ENCODE assay signal across 9 mouse cellular contexts in the genomic region with DNA sequence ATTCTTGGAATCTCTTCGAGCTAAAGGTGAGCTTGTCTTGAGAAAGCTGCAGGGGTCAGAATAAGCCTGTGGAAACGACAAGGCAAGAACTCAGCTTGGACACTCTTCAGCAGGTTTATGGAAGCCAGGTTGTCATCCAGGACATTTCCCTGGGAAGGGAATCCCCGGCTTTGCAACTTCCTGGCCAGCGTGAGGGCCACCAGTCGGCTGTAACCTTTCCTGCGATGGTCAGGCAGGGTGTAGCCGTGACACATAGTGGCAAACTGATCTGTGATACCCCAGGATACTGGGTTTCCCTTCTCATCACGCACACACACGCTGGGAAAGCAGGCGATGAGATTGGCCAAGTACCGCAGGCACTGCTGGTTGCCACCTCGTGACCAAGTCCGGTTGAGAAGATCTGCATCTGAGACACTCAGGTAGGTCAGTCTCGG. TPM values are rescaled to one million over a fixed set of nuclear protein-coding genes. Genes with fewer than 3 reads are reported as not detected.
A peak's percentile ranks its signal among the peaks of the same experiment; 100 is the strongest.
DNase-seq lines count a peak whose midpoint lies in the region; ATAC-seq and TF ChIP-seq lines count a peak whose summit lies in the region.
"Had no signal": no experiment of that assay in that cellular context is flagged by ENCODE, and none has a peak within 500 bp of the region (broad histone marks: within the 10 kb centered on the region; RNA-seq: fewer than 3 reads in every experiment).

No protein-coding gene starts in this region.

- no peak for TF ChIP-seq CTCF in heart, postnatal 0 days (IDR thresholded peaks at IDR 0.05; ENCODE audit: low read depth)

- no peaks in the 10 kb centered on the region for H3K36me3 ChIP-seq in kidney, embryonic 16.5 days (ENCODE audit: insufficient read depth, low read length)
- H3K36me3 ChIP-seq in heart, postnatal 0 days (replicated peaks; ENCODE audit: control insufficient read depth, insufficient read depth, low read length): no peaks in the 10 kb centered on the region
- H3K36me3 ChIP-seq in midbrain, embryonic 10.5 days: no peaks in the 10 kb centered on the region
- H3K36me3 ChIP-seq: liver, embryonic 15.5 days had no signal

- no peak overlapping the region for H3K9ac ChIP-seq in kidney, embryonic 16.5 days (replicated peaks; ENCODE audit: low read length)
- no peak overlapping the region for H3K9ac ChIP-seq in heart, postnatal 0 days (replicated peaks; ENCODE audit: low read depth, low read length)
- H3K9ac ChIP-seq: liver, embryonic 15.5 days had no signal

- no peak overlapping the region for H3K27ac ChIP-seq in kidney, embryonic 16.5 days (ENCODE audit: low read length)
- H3K27ac ChIP-seq in heart, postnatal 0 days (ENCODE audit: low read depth): no peak overlapping the region
- H3K27ac ChIP-seq in midbrain, embryonic 10.5 days (replicated peaks): no peak overlapping the region
- H3K27ac ChIP-seq: liver, embryonic 15.5 days had no signal

- WGBS in kidney, embryonic 16.5 days: 6% methylated on average over 13 of the region's 14 CpGs
- 3% methylated on average over 14 of the region's 14 CpGs for WGBS in heart, postnatal 0 days
- 13% methylated on average over 14 of the region's 14 CpGs for WGBS in midbrain, embryonic 10.5 days

- DNase-seq in kidney, postnatal 14 days: no peak
- DNase-seq in cerebellum, adult 9-10 months: peak; percentile 41
- DNase-seq in heart, postnatal 0 days (ENCODE audit: low spot score): no peak
- DNase-seq in midbrain, embryonic 10.5 days (ENCODE audit: low spot score): peak; percentile 13
- DNase-seq in MN1 (ENCODE audit: low spot score): no peak
- no peak for DNase-seq in spleen, postnatal 4 days (ENCODE audit: low spot score in 2 of 2)

- peak overlapping the region; percentile 46 for H3K4me2 ChIP-seq in kidney, embryonic 16.5 days (replicated peaks; ENCODE audit: low read depth, low read length)
- peak overlapping the region; percentile 54 for H3K4me2 ChIP-seq in heart, postnatal 0 days (ENCODE audit: low read depth, low read length)
- H3K4me2 ChIP-seq: liver, embryonic 15.5 days had no signal

- ATAC-seq in kidney, embryonic 16.5 days (ENCODE audit: low FRiP score, low TSS enrichment): peak; percentile 54; the same call in 1 of the 2 replicates
- no peak for ATAC-seq in heart, postnatal 0 days (ENCODE audit: insufficient read depth, low read depth)
- no peak for ATAC-seq in frontal cortex, adult (ENCODE audit: low TSS enrichment)

- H3K27me3 ChIP-seq in kidney, embryonic 16.5 days (ENCODE audit: insufficient read depth, low read length): no peaks in the 10 kb centered on the region
- no peaks in the 10 kb centered on the region for H3K27me3 ChIP-seq in heart, postnatal 0 days (ENCODE audit: control insufficient read depth, insufficient read depth, low read length)
- no peaks in the 10 kb centered on the region for H3K27me3 ChIP-seq in midbrain, embryonic 10.5 days (ENCODE audit: low read depth, poor library complexity, severe bottlenecking)
- H3K27me3 ChIP-seq: liver, embryonic 15.5 days had no signal

- H3K4me3 ChIP-seq in kidney, embryonic 16.5 days (ENCODE audit: low read length): peak overlapping the region; percentile 20; the same call in 1 of the 2 replicates
- H3K4me3 ChIP-seq in heart, postnatal 0 days (ENCODE audit: low read depth, low read length): peak overlapping the region; percentile 26
- peak overlapping the region; percentile 39 for H3K4me3 ChIP-seq in midbrain, embryonic 10.5 days
- H3K4me3 ChIP-seq: liver, embryonic 15.5 days had no signal

- H3K9me3 ChIP-seq in kidney, embryonic 16.5 days (ENCODE audit: low read length): no peaks in the 10 kb centered on the region
- H3K9me3 ChIP-seq in heart, postnatal 0 days (replicated peaks; ENCODE audit: control insufficient read depth, low read length): no peaks in the 10 kb centered on the region
- H3K9me3 ChIP-seq in midbrain, embryonic 10.5 days (replicated peaks): no peaks in the 10 kb centered on the region
- H3K9me3 ChIP-seq: liver, embryonic 15.5 days had no signal

- no peak for TF ChIP-seq EP300 in heart, postnatal 0 days (IDR thresholded peaks at IDR 0.05; ENCODE audit: low read depth)

- H3K4me1 ChIP-seq in kidney, embryonic 16.5 days (ENCODE audit: insufficient read depth, low read length): 0 out of 2 replicates have a peak, but pooled peaks cover 3% of the 10 kb centered on the region
- no peaks in the 10 kb centered on the region for H3K4me1 ChIP-seq in heart, postnatal 0 days (ENCODE audit: control insufficient read depth, insufficient read depth)
- H3K4me1 ChIP-seq in midbrain, embryonic 10.5 days: peaks cover 12% of the 10 kb centered on the region

RNA-seq across cellular contexts. Expression of a gene that starts 9.4 kb away (rescaled TPM):
- not detected in 2 replicates for polyA plus RNA-seq in kidney, embryonic 16.5 days (2015; fragmentation: Nextera tagmentation; extraction: Ambion mirVana)
- not detected in 2 replicates for total RNA-seq in heart, postnatal 0 days (2014; rRNA removed; ENCODE audit: low replicate concordance)
- polyA plus RNA-seq in heart, postnatal 0 days (2015; fragmentation: Nextera tagmentation; extraction: Ambion mirVana): not detected in 2 replicates
- not detected in 2 replicates for polyA plus RNA-seq in midbrain, embryonic 10.5 days (2016; fragmentation: Nextera tagmentation; extraction: Ambion mirVana)
- polyA plus RNA-seq: liver, embryonic 15.5 days had no signal

RNA-seq across cellular contexts. Expression of a gene that starts 24.4 kb away (rescaled TPM):
- 2.3 and 2.4 TPM in 2 replicates for polyA plus RNA-seq in kidney, embryonic 16.5 days (2015; fragmentation: Nextera tagmentation; extraction: Ambion mirVana)
- total RNA-seq in heart, postnatal 0 days (2014; rRNA removed; ENCODE audit: low replicate concordance): 2.4 and 3.8 TPM in 2 replicates
- polyA plus RNA-seq in heart, postnatal 0 days (2015; fragmentation: Nextera tagmentation; extraction: Ambion mirVana): 1.2 and 1.3 TPM in 2 replicates
- polyA plus RNA-seq in midbrain, embryonic 10.5 days (2016; fragmentation: Nextera tagmentation; extraction: Ambion mirVana): 0.85 and 1.3 TPM in 2 replicates

RNA-seq across cellular contexts. Expression of a gene that starts 29.7 kb away (rescaled TPM):
- 53.8 and 55.5 TPM in 2 replicates for polyA plus RNA-seq in kidney, embryonic 16.5 days (2015; fragmentation: Nextera tagmentation; extraction: Ambion mirVana)
- 42.3 and 66.6 TPM in 2 replicates for total RNA-seq in heart, postnatal 0 days (2014; rRNA removed; ENCODE audit: low replicate concordance)
- 46.8 and 46.9 TPM in 2 replicates for polyA plus RNA-seq in heart, postnatal 0 days (2015; fragmentation: Nextera tagmentation; extraction: Ambion mirVana)
- polyA plus RNA-seq in midbrain, embryonic 10.5 days (2016; fragmentation: Nextera tagmentation; extraction: Ambion mirVana): 27.6 and 29.1 TPM in 2 replicates

RNA-seq across cellular contexts. Expression of a gene that starts 30.1 kb away (rescaled TPM):
- polyA plus RNA-seq in kidney, embryonic 16.5 days (2015; fragmentation: Nextera tagmentation; extraction: Ambion mirVana): 25.7 and 28.9 TPM in 2 replicates
- total RNA-seq in heart, postnatal 0 days (2014; rRNA removed; ENCODE audit: low replicate concordance): 3.1 and 8.3 TPM in 2 replicates
- 10.7 and 11.3 TPM in 2 replicates for polyA plus RNA-seq in heart, postnatal 0 days (2015; fragmentation: Nextera tagmentation; extraction: Ambion mirVana)
- polyA plus RNA-seq in midbrain, embryonic 10.5 days (2016; fragmentation: Nextera tagmentation; extraction: Ambion mirVana): 38.6 and 44.6 TPM in 2 replicates

Comparison
In these comparisons a context has a peak if more than half of its experiments do, and no peak if none do; other contexts are left out.
1. DNase-seq: peak in cerebellum, adult 9-10 months (single experiment) and midbrain, embryonic 10.5 days (single experiment); none in kidney, postnatal 14 days (single experiment), heart, postnatal 0 days (single experiment), MN1 (single experiment) and spleen, postnatal 4 days (0 of 2).
2. Peak in every context shown above with its lines, with median percentiles within 50 percentile points of each other: H3K4me3 ChIP-seq.